Mouse (Mus musculus): ENCODE measurements at regions not wholly inside any gene's neighbourhood (a gene's known extent, or its start where the extent isn't known, plus 50 kb on each side); places are given as distances from the start of the nearest gene placed in this dataset.

DNA sequence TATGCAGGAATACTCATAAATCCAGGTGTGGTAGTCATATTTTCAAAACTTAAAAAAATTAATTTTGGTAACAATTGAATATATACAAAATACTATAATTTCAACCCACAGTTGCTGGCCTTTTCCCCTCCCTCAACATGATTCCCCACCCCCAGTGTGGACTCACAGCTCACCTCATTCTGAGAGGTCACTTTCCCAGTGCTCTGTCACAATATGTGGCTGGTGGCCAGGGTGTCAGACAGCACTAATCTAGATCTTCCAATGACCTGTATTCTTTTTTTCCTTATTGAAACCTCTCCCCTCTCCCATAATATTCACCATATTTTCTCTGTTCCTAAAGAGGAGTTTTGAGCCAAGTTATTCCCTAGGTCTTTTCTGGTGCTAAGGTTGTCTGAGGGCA, 308.0 kb downstream of the 4933412E24Rik start:
- no peak for TF ChIP-seq CTCF (IDR thresholded peaks at IDR 0.05; ENCODE audit: control insufficient read depth, insufficient read depth, insufficient read length)
- TF ChIP-seq USF1 (IDR thresholded peaks at IDR 0.05; ENCODE audit: low read depth), result no peak

Data from C2C12 (cell line).